Mouse (Mus musculus) left cerebral cortex, adult 2 months (tissue): ENCODE results near the gene Cspg4. TPM values are rescaled to one million over a fixed set of nuclear protein-coding genes. Genes with fewer than 3 reads are reported as not detected.

ENCODE experiments used
- DNase-seq, 2 experiments: peaks; one replicate each; pipeline ENCODE4 v3.0.0; 2021 to 2022; ENCODE audit warnings: low spot score in 2 of 2, mixed read lengths in 1 of 2; ENCODE audit errors: extremely low spot score in 1 of 2
- H3K27ac ChIP-seq: fragments of 200-600 bp; 2 replicates; pipeline ENCODE4 v1.8.1; 2022
- H3K4me3 ChIP-seq: fragments of 200-600 bp; 2 replicates; pipeline ENCODE4 v1.8.1; 2022
- CTCF ChIP-seq: fragments of 200-600 bp; IDR thresholded peaks from 2 replicates; pipeline ENCODE4 v1.8.1; 2022; ENCODE audit warnings: antibody characterized with exemption, mild to moderate bottlenecking, moderate library complexity
- intact Hi-C: fragments of 180-260 bp; cut with DNase I; formaldehyde crosslinking; loops from one replicate; pipeline ENCODE4 v1.15.1; 2025
- total RNA-seq, 2 experiments: library from RNA; stranded (reverse); gene quantifications; 2 replicates each; pipeline ENCODE4 v1.2.3; 2021

Cspg4 gene
- total RNA-seq, 2 experiments from 2014 or later = 15.2 to 15.9 TPM

GRCm38 (mm10) chr9:56884328-56884727 is 19.5 kb downstream of the Cspg4 start:
- intact Hi-C loops = no loop called here
- TF ChIP-seq CTCF = no peak
- DNase-seq = no peak
- Histone ChIP-seq H3K4me3 (no peak overlapping the region), H3K27ac (no peak overlapping the region)

GRCm38 (mm10) chr9:56886113-56886512 is 21.3 kb downstream of the Cspg4 start:
- Histone ChIP-seq H3K27ac (no peak overlapping the region), H3K4me3 (no peak overlapping the region)
- no peak for DNase-seq
- TF ChIP-seq CTCF = peak; percentile 42
- intact Hi-C loops = no loop called here

- DNase-seq = no peak
- intact Hi-C loops = no loop called here
- Histone ChIP-seq H3K4me3 (no peak overlapping the region), H3K27ac (no peak overlapping the region)
- TF ChIP-seq CTCF = no peak
Observed at GRCm38 (mm10) chr9:56886601-56887000, 21.8 kb downstream of the Cspg4 start.

GRCm38 (mm10) chr9:56887581-56887980 is 22.7 kb downstream of the Cspg4 start:
- Histone ChIP-seq H3K4me3 (no peak overlapping the region), H3K27ac (no peak overlapping the region)
- no peak for DNase-seq
- intact Hi-C loops = no loop called here
- TF ChIP-seq CTCF = no peak

GRCm38 (mm10) chr9:56889817-56890216 is 25.0 kb downstream of the Cspg4 start:
- peak; percentile 92 for TF ChIP-seq CTCF
- Histone ChIP-seq H3K4me3 (peak overlapping the region; percentile 19; the same call in 1 of the 2 replicates), H3K27ac (no peak overlapping the region)
- DNase-seq = peak; percentile 74 to 75
- intact Hi-C loops = loop anchor here (1.0 to 10.0 kb wide), 4 partner anchors 47 to 545 kb away; partner anchors contain the start of gene Man2c1

- intact Hi-C loops = loop anchor here (1.0 to 10.0 kb wide), 4 partner anchors 38 to 544 kb away; partner anchors contain the start of genes Man2c1 and Snx33
- H3K4me3 ChIP-seq = no peak overlapping the region
- no peak overlapping the region for H3K27ac ChIP-seq
- no peak for DNase-seq
- peak; percentile 26 for TF ChIP-seq CTCF
Observed at GRCm38 (mm10) chr9:56890522-56891250, 25.9 kb downstream of the Cspg4 start.

GRCm38 (mm10) chr9:56891517-56892011 is 26.7 kb downstream of the Cspg4 start:
- H3K4me3 ChIP-seq = peak overlapping the region; percentile 20; the same call in 1 of the 2 replicates
- intact Hi-C loops = loop anchor here (1.0 to 10.0 kb wide), 4 partner anchors 37 to 543 kb away; partner anchors contain the start of genes Man2c1 and Snx33

GRCm38 (mm10) chr9:56892111-56892510 is 27.3 kb downstream of the Cspg4 start:
- no peak for TF ChIP-seq CTCF
- intact Hi-C loops = loop anchor here (10.0 kb wide), 2 partner anchors 333 to 543 kb away; no protein-coding TSS in a partner anchor
- DNase-seq = no peak
- Histone ChIP-seq H3K27ac (no peak overlapping the region), H3K4me3 (no peak overlapping the region)

More at GRCm38 (mm10) chr9:56891517-56892011, 26.7 kb downstream of the Cspg4 start:
- peak; percentile 63 to 67 for DNase-seq
- peak; percentile 85 for TF ChIP-seq CTCF
- H3K27ac ChIP-seq = no peak overlapping the region

- no peak for TF ChIP-seq CTCF
- DNase-seq = no peak
- intact Hi-C loops = loop anchor here (10.0 kb wide), 2 partner anchors 331 to 541 kb away; no protein-coding TSS in a partner anchor
- no peak overlapping the region for H3K27ac ChIP-seq
- H3K4me3 ChIP-seq = no peak overlapping the region
Observed at GRCm38 (mm10) chr9:56893313-56893712, 28.5 kb downstream of the Cspg4 start.

GRCm38 (mm10) chr9:56894006-56894405 is 29.2 kb downstream of the Cspg4 start:
- TF ChIP-seq CTCF = peak; percentile 12
- Histone ChIP-seq H3K4me3 (no peak overlapping the region), H3K27ac (no peak overlapping the region)
- intact Hi-C loops = loop anchor here (10.0 kb wide), 2 partner anchors 331 to 541 kb away; no protein-coding TSS in a partner anchor
- DNase-seq = peak in 1 of 2 experiments; percentile 12

GRCm38 (mm10) chr9:56896779-56897178 is 31.9 kb downstream of the Cspg4 start:
- no peak for DNase-seq
- H3K4me3 ChIP-seq = no peak overlapping the region
- intact Hi-C loops = loop anchor here (10.0 kb wide), 2 partner anchors 328 to 538 kb away; no protein-coding TSS in a partner anchor
- no peak overlapping the region for H3K27ac ChIP-seq
- no peak for TF ChIP-seq CTCF

- H3K27ac ChIP-seq = no peak overlapping the region
- intact Hi-C loops = loop anchor here (10.0 kb wide), 2 partner anchors 325 to 535 kb away; no protein-coding TSS in a partner anchor
- TF ChIP-seq CTCF = no peak
Observed at GRCm38 (mm10) chr9:56899409-56899808, 34.6 kb downstream of the Cspg4 start.

More at GRCm38 (mm10) chr9:56899409-56899808, 34.6 kb downstream of the Cspg4 start:
- DNase-seq = no peak
- no peak overlapping the region for H3K4me3 ChIP-seq
